Mouse (Mus musculus): Measurements from ENCODE around the gene Otogl. TPM values are rescaled to one million over a fixed set of nuclear protein-coding genes. Genes with fewer than 3 reads are reported as not detected.

The Otogl gene
- polyA plus RNA-seq, 1 experiment from 2014 or later, result 0.05 TPM

DNA sequence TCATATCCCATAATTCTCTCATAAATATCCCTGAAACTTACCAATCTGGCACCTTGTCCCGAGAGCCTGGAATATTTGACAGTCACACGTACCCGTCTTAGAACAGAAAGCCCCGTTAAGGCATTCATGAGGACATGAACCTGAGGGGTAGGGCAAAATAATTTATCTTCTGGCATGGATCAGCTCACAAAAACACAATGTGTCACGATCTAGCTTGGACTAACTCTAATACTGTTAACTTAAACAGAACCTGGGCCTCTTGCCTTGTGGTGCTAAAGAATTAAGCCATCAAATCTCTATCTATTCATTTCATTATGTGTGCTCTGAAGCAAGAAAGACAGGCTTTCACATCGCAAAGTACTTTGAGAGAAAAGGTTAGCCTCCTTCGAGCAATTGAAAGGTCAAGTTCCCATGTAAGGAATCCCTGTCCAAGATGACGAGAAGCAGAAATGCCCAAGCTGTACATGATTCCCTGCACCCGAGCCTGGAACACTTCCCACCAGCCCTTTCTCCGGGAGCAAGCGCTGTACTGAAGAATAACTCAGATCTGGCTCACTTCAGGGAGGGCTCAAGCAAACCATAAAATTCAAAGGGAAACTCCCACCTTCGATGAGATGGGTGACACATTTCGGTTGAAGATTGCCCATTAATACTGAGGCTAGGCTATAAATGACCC, 10.6 kb downstream of the Otogl start:
- Histone ChIP-seq H3K4me1 (replicated peaks) (0 out of 2 replicates have a peak, but pooled peaks cover 2% of the 10 kb centered on the region), H3K36me3 (no peaks in the 10 kb centered on the region), H3K9me3 (no peaks in the 10 kb centered on the region), H3K27me3 (replicated peaks) (no peaks in the 10 kb centered on the region), H3K9ac (no peak overlapping the region), H3K4me3 (replicated peaks) (no peak overlapping the region), H3K4me2 (replicated peaks) (peak overlapping the region; percentile 14; the same call in 1 of the 2 replicates), H3K27ac (peak overlapping the region; percentile 51)
- WGBS, result 47% methylated on average over 13 of the region's 13 CpGs
- ATAC-seq, result peak; percentile 79

DNA sequence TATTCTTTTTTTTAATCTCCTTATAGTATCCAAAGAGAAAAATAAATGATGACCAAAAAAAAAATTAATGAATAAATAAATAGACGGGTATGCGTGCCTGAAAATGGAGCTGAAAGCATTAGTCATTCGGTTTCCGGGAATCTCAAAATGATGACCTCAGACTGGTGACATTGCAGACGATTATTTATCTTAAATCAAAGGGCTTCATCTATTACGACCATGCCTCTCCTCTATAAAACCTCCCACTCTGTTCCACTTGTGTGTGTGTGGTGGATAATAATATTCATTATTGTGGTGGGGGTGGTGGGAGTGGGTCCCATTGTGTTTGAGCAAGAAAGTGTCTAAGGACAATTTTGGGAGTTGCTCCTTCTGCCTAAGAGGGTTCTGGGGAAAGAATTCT, 12.0 kb downstream of the Otogl start:
- no peak overlapping the region for H3K27ac ChIP-seq
- 49% methylated on average over 6 of the region's 6 CpGs for WGBS

DNA sequence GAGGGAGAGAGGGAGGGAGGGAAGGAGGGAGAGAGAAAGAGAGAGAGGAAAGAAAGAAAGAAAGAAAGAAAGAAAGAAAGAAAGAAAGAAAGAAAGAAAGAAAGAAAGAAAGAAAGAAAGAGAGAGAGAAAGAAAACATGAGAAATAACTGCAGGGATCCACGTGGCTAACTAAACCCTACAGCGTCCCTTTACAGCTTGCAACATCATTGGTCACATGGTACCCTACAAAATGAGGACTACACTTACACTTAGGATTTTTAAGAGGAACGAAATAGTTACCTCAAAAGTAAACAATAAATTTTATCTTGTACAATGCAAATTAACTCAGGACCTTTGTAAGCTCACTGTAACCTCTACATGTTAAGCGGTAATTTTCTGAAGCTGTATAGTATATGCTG, 15.8 kb downstream of the Otogl start:
- no peaks in the 10 kb centered on the region for H3K27me3 ChIP-seq (replicated peaks)
- no peak overlapping the region for H3K4me2 ChIP-seq (replicated peaks)
- H3K27ac ChIP-seq, result no peak overlapping the region
- no peak overlapping the region for H3K4me3 ChIP-seq (replicated peaks)
- no peaks in the 10 kb centered on the region for H3K36me3 ChIP-seq
- WGBS, result 79% methylated on average over 4 of the region's 4 CpGs
- H3K9ac ChIP-seq, result no peak overlapping the region
- no peaks in the 10 kb centered on the region for H3K9me3 ChIP-seq
- ATAC-seq, result no peak
- H3K4me1 ChIP-seq (replicated peaks), result no peaks in the 10 kb centered on the region

More for the DNA sequence above, 12.0 kb downstream of the Otogl start:
- Histone ChIP-seq H3K27me3 (replicated peaks) (no peaks in the 10 kb centered on the region), H3K9me3 (no peaks in the 10 kb centered on the region), H3K4me3 (replicated peaks) (no peak overlapping the region), H3K4me1 (replicated peaks) (no peaks in the 10 kb centered on the region), H3K4me2 (replicated peaks) (no peak overlapping the region), H3K9ac (no peak overlapping the region), H3K36me3 (no peaks in the 10 kb centered on the region)
- ATAC-seq, result no peak

DNA sequence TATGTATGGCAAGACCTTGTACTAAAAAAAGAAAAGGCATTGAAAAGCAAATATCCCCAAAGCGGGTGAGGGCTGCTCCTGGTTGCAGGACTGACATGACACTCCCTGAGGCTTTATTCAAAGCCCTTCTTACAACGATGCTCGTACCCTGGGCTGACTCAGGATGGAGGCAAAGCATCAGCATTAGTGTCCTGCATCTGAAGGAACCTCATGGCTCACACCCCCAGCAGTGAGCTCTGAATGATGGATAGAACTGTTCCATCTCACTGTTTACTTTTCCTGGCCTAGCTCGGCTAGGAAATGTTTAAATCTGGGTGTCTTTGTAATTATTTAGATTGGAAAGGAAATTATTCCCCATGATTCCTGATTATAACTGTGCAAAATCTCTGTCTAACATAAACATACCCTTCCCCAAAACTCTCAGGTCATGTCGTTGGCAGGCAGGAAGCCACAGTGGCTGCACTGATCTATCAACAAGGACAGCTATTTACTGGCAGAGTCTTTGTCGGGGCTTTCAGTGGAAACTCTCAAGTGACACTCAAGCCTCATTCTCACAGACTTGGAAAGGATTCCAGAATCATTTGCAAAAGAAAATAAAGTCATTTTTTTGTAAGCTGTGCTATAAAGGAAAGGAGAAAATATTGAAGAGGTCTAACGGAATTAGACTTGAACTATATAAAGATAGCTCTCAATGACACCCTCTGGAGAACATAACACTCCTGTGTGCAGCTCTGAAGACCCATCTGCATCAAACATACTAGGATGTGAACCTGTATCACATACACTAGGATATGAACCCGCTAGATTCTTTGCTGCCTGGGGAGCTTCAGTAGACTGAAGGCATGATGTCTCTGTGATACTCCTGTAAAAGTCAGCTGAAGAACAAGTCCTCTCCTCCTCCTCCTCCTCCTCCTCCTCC, 17.0 kb downstream of the Otogl start:
- H3K9me3 ChIP-seq, result no peaks in the 10 kb centered on the region
- peak; percentile 92 for ATAC-seq
- H3K9ac ChIP-seq, result no peak overlapping the region
- no peak overlapping the region for H3K4me2 ChIP-seq (replicated peaks)
- peak overlapping the region; percentile 65 for H3K27ac ChIP-seq
- H3K4me1 ChIP-seq (replicated peaks), result no peaks in the 10 kb centered on the region
- H3K36me3 ChIP-seq, result no peaks in the 10 kb centered on the region
- no peak overlapping the region for H3K4me3 ChIP-seq (replicated peaks)
- 29% methylated on average over 8 of the region's 8 CpGs for WGBS
- no peaks in the 10 kb centered on the region for H3K27me3 ChIP-seq (replicated peaks)

DNA sequence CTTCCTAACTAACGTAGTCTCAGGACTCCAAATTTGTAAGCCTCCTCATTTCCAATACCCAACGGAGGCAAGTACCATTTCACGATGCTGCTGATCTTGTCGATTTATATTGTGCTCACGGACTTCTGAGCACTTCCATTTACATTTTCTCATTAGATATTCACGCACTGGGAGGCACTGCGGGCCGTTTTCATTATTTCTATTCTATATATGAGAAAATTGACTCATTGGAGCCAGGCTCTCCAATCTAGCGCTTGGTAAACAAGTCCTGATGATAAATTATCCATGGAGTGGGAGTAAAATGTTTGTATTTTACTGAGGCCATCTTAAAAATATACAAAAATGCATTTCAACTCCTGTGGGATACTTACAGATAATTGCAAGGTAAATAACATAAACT, 21.5 kb downstream of the Otogl start:
- no peaks in the 10 kb centered on the region for H3K27me3 ChIP-seq (replicated peaks)
- 82% methylated on average over 9 of the region's 9 CpGs for WGBS
- H3K27ac ChIP-seq, result no peak overlapping the region
- no peak overlapping the region for H3K9ac ChIP-seq
- H3K36me3 ChIP-seq, result no peaks in the 10 kb centered on the region
- no peaks in the 10 kb centered on the region for H3K4me1 ChIP-seq (replicated peaks)
- H3K4me3 ChIP-seq (replicated peaks), result no peak overlapping the region
- H3K4me2 ChIP-seq (replicated peaks), result no peak overlapping the region
- H3K9me3 ChIP-seq, result no peaks in the 10 kb centered on the region
- no peak for ATAC-seq

DNA sequence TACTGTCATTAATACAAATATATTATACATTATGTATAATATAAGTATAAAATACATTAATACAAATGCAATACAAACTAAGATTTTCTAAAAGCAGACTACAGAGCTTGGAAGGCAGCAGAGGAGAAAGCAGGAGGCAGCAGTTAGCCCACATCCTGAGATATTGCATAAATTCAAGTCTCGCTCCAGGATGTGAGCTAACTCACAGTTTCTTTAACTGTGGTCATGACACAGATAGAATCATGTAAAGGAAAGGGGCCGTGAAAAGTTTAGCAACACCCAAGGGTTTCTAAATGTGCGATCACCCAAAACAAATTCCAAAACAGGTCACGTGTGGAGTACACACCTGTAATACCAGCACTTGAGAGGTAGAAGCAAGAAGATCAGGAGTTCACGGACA, 39.4 kb downstream of the Otogl start:
- ATAC-seq, result no peak
- H3K9ac ChIP-seq, result no peak overlapping the region
- WGBS, result 90% methylated on average over 5 of the region's 5 CpGs
- no peaks in the 10 kb centered on the region for H3K36me3 ChIP-seq
- H3K4me3 ChIP-seq (replicated peaks), result no peak overlapping the region
- no peaks in the 10 kb centered on the region for H3K27me3 ChIP-seq (replicated peaks)
- H3K4me1 ChIP-seq (replicated peaks), result no peaks in the 10 kb centered on the region
- H3K4me2 ChIP-seq (replicated peaks), result no peak overlapping the region
- no peak overlapping the region for H3K27ac ChIP-seq
- H3K9me3 ChIP-seq, result no peaks in the 10 kb centered on the region

DNA sequence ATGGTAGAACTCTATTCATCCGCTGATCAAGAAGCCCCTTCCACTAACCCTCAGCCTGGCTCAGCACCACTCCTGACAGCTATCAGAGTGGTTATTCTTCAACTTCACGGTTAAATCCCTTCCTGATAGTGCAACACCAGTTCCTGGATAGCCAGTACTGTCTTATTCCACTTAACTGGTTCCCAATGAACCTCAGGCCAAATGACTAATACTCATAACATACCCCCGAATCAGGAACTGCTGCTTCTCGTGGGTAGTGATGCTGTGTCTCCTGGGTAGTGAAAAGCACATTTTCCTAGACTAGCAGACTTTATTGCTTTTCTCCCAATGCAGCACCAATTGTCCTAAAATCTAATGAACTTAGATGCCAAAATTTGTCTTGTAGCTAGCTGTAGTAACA, 39.8 kb downstream of the Otogl start:
- Histone ChIP-seq H3K4me3 (replicated peaks) (no peak overlapping the region), H3K4me2 (replicated peaks) (no peak overlapping the region), H3K9ac (no peak overlapping the region), H3K4me1 (replicated peaks) (no peaks in the 10 kb centered on the region), H3K27me3 (replicated peaks) (no peaks in the 10 kb centered on the region), H3K27ac (no peak overlapping the region), H3K36me3 (no peaks in the 10 kb centered on the region), H3K9me3 (no peaks in the 10 kb centered on the region)
- no peak for ATAC-seq
- WGBS, result 81% methylated on average over 4 of the region's 4 CpGs

DNA sequence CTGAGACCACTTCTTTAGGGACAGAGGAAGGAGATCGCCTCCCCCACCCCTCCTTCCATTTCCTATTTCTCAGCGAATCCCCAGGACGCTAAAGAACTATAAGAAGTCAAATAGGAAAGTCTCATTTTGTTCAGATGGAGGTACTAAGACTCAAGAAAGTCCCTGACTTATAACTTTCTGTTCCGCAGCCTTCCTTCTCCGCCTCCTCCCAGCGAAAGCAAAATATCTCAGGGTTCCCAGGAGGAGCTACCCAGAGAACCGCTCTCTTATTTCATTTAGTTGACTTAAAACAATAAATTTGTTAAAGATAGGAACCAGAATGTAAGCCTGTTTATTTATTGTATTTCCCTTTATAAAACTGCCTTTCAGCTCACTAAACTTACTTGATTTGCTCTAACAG, 41.4 kb downstream of the Otogl start:
- Histone ChIP-seq H3K27ac (no peak overlapping the region), H3K36me3 (no peaks in the 10 kb centered on the region), H3K4me3 (replicated peaks) (no peak overlapping the region), H3K27me3 (replicated peaks) (no peaks in the 10 kb centered on the region), H3K9me3 (no peaks in the 10 kb centered on the region), H3K4me2 (replicated peaks) (no peak overlapping the region), H3K9ac (no peak overlapping the region), H3K4me1 (replicated peaks) (no peaks in the 10 kb centered on the region)
- ATAC-seq, result no peak
- 52% methylated on average over 7 of the region's 7 CpGs for WGBS

DNA sequence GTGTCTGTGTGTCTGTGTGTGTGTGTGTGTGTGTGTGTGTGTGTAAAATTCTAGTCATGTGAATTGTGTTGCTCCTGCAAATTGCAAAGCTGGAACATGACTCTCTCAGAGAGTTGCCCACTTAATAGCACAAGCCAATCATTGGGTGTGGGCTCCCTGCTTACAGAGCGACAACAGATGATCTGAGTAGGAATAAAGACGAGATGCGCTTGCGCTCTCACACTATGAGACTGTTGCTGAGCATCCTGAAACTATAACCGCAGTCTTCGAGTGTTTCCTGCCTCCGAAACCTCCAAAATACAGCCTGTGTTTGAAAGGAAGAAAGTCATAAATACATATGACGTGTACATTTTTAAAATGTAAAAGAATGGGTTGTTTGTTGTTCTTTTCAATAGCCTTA, 43.0 kb downstream of the Otogl start:
- WGBS, result 91% methylated on average over 8 of the region's 8 CpGs
- H3K36me3 ChIP-seq, result no peaks in the 10 kb centered on the region
- no peaks in the 10 kb centered on the region for H3K4me1 ChIP-seq (replicated peaks)
- no peak overlapping the region for H3K9ac ChIP-seq
- no peak for ATAC-seq
- no peak overlapping the region for H3K4me3 ChIP-seq (replicated peaks)
- no peak overlapping the region for H3K27ac ChIP-seq
- no peaks in the 10 kb centered on the region for H3K27me3 ChIP-seq (replicated peaks)
- no peaks in the 10 kb centered on the region for H3K9me3 ChIP-seq
- no peak overlapping the region for H3K4me2 ChIP-seq (replicated peaks)

DNA sequence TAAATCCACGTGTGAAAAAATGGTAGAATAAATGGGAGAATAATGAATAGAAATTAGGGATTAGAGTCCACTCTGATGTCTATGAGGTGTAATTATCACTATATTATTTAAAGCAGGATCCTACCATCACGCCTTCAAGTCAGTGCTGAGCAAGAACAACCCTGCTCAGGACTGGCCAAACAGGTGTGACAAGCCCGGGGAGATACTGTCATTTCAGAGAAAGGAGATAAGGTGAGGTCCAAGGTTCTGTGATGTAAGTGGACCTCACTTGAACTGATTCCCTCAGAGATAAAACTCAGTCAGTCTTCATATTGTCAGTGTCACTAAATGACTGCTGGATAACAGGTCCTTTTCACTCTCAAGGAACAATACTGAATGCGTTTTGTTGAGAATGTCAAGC, 44.5 kb downstream of the Otogl start:
- Histone ChIP-seq H3K9me3 (no peaks in the 10 kb centered on the region), H3K4me1 (replicated peaks) (no peaks in the 10 kb centered on the region), H3K9ac (no peak overlapping the region), H3K27me3 (replicated peaks) (no peaks in the 10 kb centered on the region), H3K4me3 (replicated peaks) (no peak overlapping the region), H3K36me3 (no peaks in the 10 kb centered on the region), H3K27ac (no peak overlapping the region), H3K4me2 (replicated peaks) (no peak overlapping the region)
- WGBS, result 69% methylated on average over 4 of the region's 4 CpGs
- peak; percentile 87 for ATAC-seq

DNA sequence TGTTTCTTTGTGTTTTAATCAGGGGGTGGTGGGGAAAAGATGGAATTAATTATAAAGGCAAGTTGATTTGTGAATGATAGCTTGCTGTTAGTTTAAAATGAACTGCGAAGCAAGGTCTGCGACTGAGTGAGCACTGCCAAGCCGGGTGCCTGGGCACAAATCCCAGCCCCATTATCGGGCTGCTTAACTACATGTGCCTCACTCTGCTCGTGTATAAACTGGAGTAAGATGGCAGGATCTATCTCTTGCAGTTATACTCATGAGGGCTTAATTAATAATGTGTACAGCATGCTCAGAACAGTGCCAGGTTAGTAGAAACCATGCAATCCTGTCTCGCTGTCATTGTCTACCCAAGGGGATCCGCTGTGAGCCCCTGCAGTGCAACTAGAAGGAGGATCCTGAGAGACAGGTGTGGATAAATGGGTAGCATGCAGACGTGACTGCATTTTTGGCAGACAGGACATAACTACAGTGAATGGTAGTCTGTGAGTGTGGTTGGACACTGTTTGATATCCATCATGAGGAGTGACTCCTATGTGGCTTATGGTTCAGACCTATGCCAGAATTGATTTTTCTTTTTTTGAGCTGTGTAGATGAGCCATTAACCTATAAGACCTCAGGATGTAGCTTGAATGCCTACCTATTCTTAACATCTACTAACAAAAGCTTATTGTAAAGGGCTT, 51.6 kb downstream of the Otogl start:
- H3K27me3 ChIP-seq (replicated peaks), result no peaks in the 10 kb centered on the region
- WGBS, result 84% methylated on average over 8 of the region's 8 CpGs
- H3K4me2 ChIP-seq (replicated peaks), result no peak overlapping the region
- no peaks in the 10 kb centered on the region for H3K9me3 ChIP-seq
- H3K27ac ChIP-seq, result no peak overlapping the region
- H3K4me1 ChIP-seq (replicated peaks), result no peaks in the 10 kb centered on the region
- no peak overlapping the region for H3K9ac ChIP-seq
- ATAC-seq, result no peak
- no peak overlapping the region for H3K4me3 ChIP-seq (replicated peaks)
- H3K36me3 ChIP-seq, result no peaks in the 10 kb centered on the region

DNA sequence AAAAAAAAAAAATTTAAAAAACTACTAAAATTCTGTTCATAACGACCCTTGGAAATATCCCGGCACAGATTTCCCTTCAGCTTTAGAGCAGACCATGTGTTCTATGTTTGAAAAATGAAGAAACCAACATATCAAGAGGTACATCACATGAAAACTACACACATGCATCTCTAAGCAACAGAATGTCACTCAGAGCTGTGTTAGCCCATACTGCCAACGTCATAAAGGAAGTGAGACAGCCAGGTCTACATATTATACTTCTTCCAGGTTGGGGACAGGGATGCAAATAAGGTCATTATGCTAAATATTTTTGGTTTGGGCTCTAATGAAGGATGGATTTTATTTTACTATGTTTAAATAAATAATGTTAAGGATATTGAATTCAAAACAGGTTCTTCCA, 52.7 kb downstream of the Otogl start:
- 86% methylated on average over 3 of the region's 3 CpGs for WGBS

More for the DNA sequence above, 52.7 kb downstream of the Otogl start:
- ATAC-seq, result no peak
- Histone ChIP-seq H3K27me3 (replicated peaks) (no peaks in the 10 kb centered on the region), H3K27ac (no peak overlapping the region), H3K4me3 (replicated peaks) (no peak overlapping the region), H3K4me1 (replicated peaks) (no peaks in the 10 kb centered on the region), H3K9ac (no peak overlapping the region), H3K36me3 (no peaks in the 10 kb centered on the region), H3K9me3 (no peaks in the 10 kb centered on the region), H3K4me2 (replicated peaks) (no peak overlapping the region)
